Mouse (Mus musculus) stomach, embryonic 15.5 days (tissue): ENCODE measurements around the gene Col4a2. TPM values are rescaled to one million over a fixed set of nuclear protein-coding genes. Genes with fewer than 3 reads are reported as not detected.

Experiments
- ATAC-seq: fragments of 200-750 bp; cut with Nextera tagmentation; 2 replicates; pipeline ENCODE4 v1.8.0; 2017; ENCODE audit warnings: low read depth, moderate number of reproducible peaks, moderate TSS enrichment; ENCODE audit not compliant: insufficient read depth, low FRiP score
- H3K27ac ChIP-seq: fragments of 300-500 bp; sonication (generic); 2 replicates; pipeline ENCODE4 v1.5.1; 2015; ENCODE audit warnings: mild to moderate bottlenecking, inconsistent platforms
- H3K27me3 ChIP-seq: fragments of 300-500 bp; sonication (generic); replicated peaks from 2 replicates; pipeline ENCODE4 v1.6.1; 2015; ENCODE audit warnings: inconsistent platforms
- H3K36me3 ChIP-seq: fragments of 300-500 bp; sonication (generic); 2 replicates; pipeline ENCODE4 v1.6.1; 2015; ENCODE audit warnings: inconsistent platforms
- H3K4me1 ChIP-seq: fragments of 300-500 bp; sonication (generic); 2 replicates; pipeline ENCODE4 v1.6.1; 2015; ENCODE audit warnings: inconsistent platforms
- H3K4me2 ChIP-seq: fragments of 300-500 bp; sonication (generic); 2 replicates; pipeline ENCODE4 v1.6.1; 2015; ENCODE audit warnings: mild to moderate bottlenecking, inconsistent platforms
- H3K4me3 ChIP-seq: fragments of 300-500 bp; sonication (generic); replicated peaks from 2 replicates; pipeline ENCODE4 v1.5.1; 2015; ENCODE audit warnings: inconsistent platforms
- H3K9ac ChIP-seq: fragments of 300-500 bp; sonication (generic); 2 replicates; pipeline ENCODE4 v1.6.1; 2015; ENCODE audit warnings: inconsistent platforms
- H3K9me3 ChIP-seq: fragments of 300-500 bp; sonication (generic); 2 replicates; pipeline ENCODE4 v1.6.1; 2016; ENCODE audit warnings: inconsistent platforms
- WGBS: fragments of 180-500 bp; shearing (Covaris S2); methylation state at CpG from one replicate; pipeline ENCODE4 v1.1.7; 2015; 5-methylcytosine and 5-hydroxymethylcytosine counted together
- polyA plus RNA-seq: library from polyadenylated mRNA; unstranded; fragments of >200 nt; fragmentation: Nextera tagmentation; extraction: Ambion mirVana; gene quantifications from 2 replicates; pipeline ENCODE4 v1.2.1, GENCODE M21; 2015

Col4a2 gene
- polyA plus RNA-seq, 1 experiment from 2014 or later, result 72.1 TPM

DNA sequence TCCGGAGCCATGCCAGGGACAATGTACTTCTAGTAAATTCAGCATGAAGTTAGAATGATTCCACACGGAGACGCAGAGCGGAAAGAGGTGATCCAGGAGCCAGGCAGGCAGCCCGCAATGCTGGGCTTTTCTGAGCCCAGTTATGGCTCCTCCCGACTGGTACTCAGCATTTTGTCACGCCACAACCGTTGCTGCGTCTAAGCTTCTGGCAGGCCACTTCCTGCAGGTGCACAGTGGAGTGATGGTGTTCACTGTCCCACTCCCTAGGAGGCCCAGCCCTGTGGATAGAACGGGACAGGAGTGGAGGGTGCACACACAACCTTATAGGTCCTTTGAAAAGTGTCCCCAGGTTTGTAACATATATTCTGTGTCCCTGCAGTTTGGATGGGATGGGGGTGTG, 83.0 kb downstream of the Col4a2 start:
- Histone ChIP-seq H3K27ac (peak overlapping the region; percentile 33; the same call in 1 of the 2 replicates), H3K27me3 (no peaks in the 10 kb centered on the region), H3K4me3 (no peak overlapping the region), H3K36me3 (no peaks in the 10 kb centered on the region), H3K4me2 (no peak overlapping the region), H3K4me1 (peaks cover 19% of the 10 kb centered on the region), H3K9me3 (no peaks in the 10 kb centered on the region), H3K9ac (no peak overlapping the region)
- no peak for ATAC-seq
- 75% methylated on average over 10 of the region's 10 CpGs for WGBS

DNA sequence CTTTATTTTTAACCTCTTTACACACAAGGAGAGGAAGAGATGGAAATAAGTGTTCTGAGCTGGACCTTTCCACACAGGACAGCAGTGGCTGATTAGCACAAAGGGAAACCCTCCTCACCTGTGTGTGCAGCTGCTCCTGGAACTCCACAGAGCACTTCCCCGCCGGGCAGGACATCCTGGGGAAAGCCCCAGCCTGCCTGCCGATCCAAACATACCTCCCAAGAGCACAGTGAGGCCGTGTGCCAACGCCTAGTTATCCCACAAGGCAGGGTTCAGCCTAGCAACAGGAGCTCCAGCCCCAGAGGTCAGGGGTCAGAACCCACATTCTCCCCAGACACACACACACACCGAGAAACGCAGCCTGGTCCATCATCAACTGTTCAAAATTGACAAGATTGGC, 83.5 kb downstream of the Col4a2 start:
- H3K27ac ChIP-seq, result no peak overlapping the region
- no peak overlapping the region for H3K4me3 ChIP-seq
- ATAC-seq, result peak; percentile 8; the same call in 1 of the 2 replicates
- H3K9ac ChIP-seq, result no peak overlapping the region
- no peak overlapping the region for H3K4me2 ChIP-seq
- H3K4me1 ChIP-seq, result peaks cover 23% of the 10 kb centered on the region
- no peaks in the 10 kb centered on the region for H3K27me3 ChIP-seq
- H3K9me3 ChIP-seq, result no peaks in the 10 kb centered on the region
- H3K36me3 ChIP-seq, result no peaks in the 10 kb centered on the region
- 54% methylated on average over 7 of the region's 7 CpGs for WGBS

- H3K4me3 ChIP-seq, result no peak overlapping the region
- H3K27ac ChIP-seq, result no peak overlapping the region
- no peak overlapping the region for H3K4me2 ChIP-seq
- no peak for ATAC-seq
- WGBS, result 81% methylated on average over 9 of the region's 9 CpGs
- H3K9ac ChIP-seq, result no peak overlapping the region
- peaks cover 23% of the 10 kb centered on the region for H3K4me1 ChIP-seq
- H3K9me3 ChIP-seq, result no peaks in the 10 kb centered on the region
- H3K27me3 ChIP-seq, result no peaks in the 10 kb centered on the region
- H3K36me3 ChIP-seq, result no peaks in the 10 kb centered on the region
These were observed 84.5 kb downstream of the Col4a2 start for GRCm38 (mm10) chr8:11397126-11397525.

DNA sequence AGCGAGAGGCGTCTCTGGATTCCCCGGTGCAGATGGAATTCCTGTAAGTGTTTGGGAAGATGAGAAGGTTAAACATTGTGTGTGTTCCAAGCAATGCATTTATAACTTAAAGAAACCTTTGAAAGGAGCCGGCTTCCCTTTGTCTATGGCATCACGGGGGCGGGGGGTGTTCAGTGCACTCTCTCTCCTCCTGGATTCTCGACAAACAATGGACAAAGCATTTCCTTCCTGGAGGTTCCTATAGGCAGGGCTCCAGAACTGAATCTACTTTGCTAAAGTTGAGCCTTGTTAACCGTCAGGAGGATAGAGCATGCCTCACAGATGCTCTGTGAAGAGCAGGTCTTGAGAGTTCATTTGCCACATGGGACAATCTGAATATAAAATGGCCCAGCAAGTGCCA, 87.1 kb downstream of the Col4a2 start:
- ATAC-seq, result no peak
- Histone ChIP-seq H3K9ac (no peak overlapping the region), H3K4me3 (no peak overlapping the region), H3K36me3 (0 out of 2 replicates have a peak, but pooled peaks cover 2% of the 10 kb centered on the region), H3K4me1 (peaks cover 18% of the 10 kb centered on the region), H3K27me3 (no peaks in the 10 kb centered on the region), H3K9me3 (no peaks in the 10 kb centered on the region), H3K4me2 (no peak overlapping the region), H3K27ac (peak overlapping the region; percentile 80)
- WGBS, result 26% methylated on average over 8 of the region's 8 CpGs

GRCm38 (mm10) chr8:11400244-11400643, 87.6 kb downstream of the Col4a2 start:
- peak overlapping the region; percentile 80 for H3K27ac ChIP-seq
- 0 out of 2 replicates have a peak, but pooled peaks cover 2% of the 10 kb centered on the region for H3K36me3 ChIP-seq
- no peak overlapping the region for H3K9ac ChIP-seq
- H3K9me3 ChIP-seq, result no peaks in the 10 kb centered on the region
- H3K4me2 ChIP-seq, result no peak overlapping the region
- peaks cover 21% of the 10 kb centered on the region for H3K4me1 ChIP-seq
- H3K4me3 ChIP-seq, result no peak overlapping the region
- no peak for ATAC-seq
- H3K27me3 ChIP-seq, result no peaks in the 10 kb centered on the region
- 34% methylated on average over 8 of the region's 8 CpGs for WGBS

GRCm38 (mm10) chr8:11401183-11401582, 88.6 kb downstream of the Col4a2 start:
- ATAC-seq, result no peak
- 91% methylated on average over 5 of the region's 5 CpGs for WGBS
- 0 out of 2 replicates have a peak, but pooled peaks cover 2% of the 10 kb centered on the region for H3K36me3 ChIP-seq
- H3K27ac ChIP-seq, result no peak overlapping the region
- no peak overlapping the region for H3K9ac ChIP-seq
- H3K9me3 ChIP-seq, result no peaks in the 10 kb centered on the region
- H3K4me3 ChIP-seq, result no peak overlapping the region
- no peak overlapping the region for H3K4me2 ChIP-seq
- peaks cover 29% of the 10 kb centered on the region for H3K4me1 ChIP-seq
- no peaks in the 10 kb centered on the region for H3K27me3 ChIP-seq

GRCm38 (mm10) chr8:11402220-11402619, 89.6 kb downstream of the Col4a2 start:
- no peaks in the 10 kb centered on the region for H3K27me3 ChIP-seq
- no peak for ATAC-seq
- H3K9ac ChIP-seq, result no peak overlapping the region
- H3K36me3 ChIP-seq, result 0 out of 2 replicates have a peak, but pooled peaks cover 2% of the 10 kb centered on the region
- H3K4me2 ChIP-seq, result no peak overlapping the region
- no peak overlapping the region for H3K27ac ChIP-seq
- H3K9me3 ChIP-seq, result no peaks in the 10 kb centered on the region
- 83% methylated on average over 4 of the region's 4 CpGs for WGBS
- no peak overlapping the region for H3K4me3 ChIP-seq
- peaks cover 33% of the 10 kb centered on the region for H3K4me1 ChIP-seq

DNA sequence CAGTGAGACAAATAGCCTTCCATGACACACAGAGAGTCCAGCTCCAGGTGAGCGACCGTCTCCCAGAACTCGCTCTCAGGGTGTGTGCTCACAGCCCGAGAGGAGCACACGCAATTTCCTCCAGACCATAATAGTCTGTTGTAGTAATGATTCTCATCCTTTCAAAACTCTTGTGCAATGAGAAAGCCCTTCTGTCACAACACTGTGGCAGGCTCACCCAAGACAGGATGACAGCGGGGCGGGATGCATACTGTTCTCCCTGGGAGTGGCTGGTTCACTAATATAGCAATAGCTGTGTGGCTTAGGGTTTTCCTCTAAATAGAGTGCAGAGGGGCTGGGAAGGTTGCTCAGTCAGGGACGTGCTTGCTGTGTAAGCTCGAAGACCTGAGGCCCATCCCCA, 91.2 kb downstream of the Col4a2 start:
- peaks cover 33% of the 10 kb centered on the region for H3K4me1 ChIP-seq
- peak overlapping the region; percentile 2; the same call in 1 of the 2 replicates for H3K27ac ChIP-seq
- H3K27me3 ChIP-seq, result no peaks in the 10 kb centered on the region
- H3K36me3 ChIP-seq, result peaks cover 5% of the 10 kb centered on the region; the same call in 1 of the 2 replicates
- H3K4me2 ChIP-seq, result no peak overlapping the region
- H3K9me3 ChIP-seq, result no peaks in the 10 kb centered on the region
- no peak for ATAC-seq
- no peak overlapping the region for H3K4me3 ChIP-seq
- 91% methylated on average over 9 of the region's 9 CpGs for WGBS
- H3K9ac ChIP-seq, result no peak overlapping the region

DNA sequence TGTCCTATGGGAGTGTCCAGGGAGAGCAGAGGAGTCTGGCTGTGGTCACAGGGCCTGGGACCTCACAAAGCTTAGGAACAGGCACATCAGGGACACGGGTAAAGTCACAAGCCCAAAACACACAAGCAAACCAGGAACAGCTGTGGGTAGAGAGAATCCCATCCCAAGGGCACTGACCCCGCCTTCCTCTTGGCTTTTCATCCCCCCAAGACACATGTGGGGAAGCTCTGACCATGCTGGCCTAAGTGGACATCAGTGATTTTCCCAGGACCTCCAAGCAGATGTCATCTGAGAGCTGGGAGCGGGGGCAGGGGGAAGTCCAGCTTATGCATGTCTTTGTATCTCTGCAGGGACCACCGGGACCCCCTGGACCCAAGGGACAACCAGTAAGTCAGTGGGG, 92.0 kb downstream of the Col4a2 start:
- H3K4me1 ChIP-seq, result peaks cover 30% of the 10 kb centered on the region
- no peaks in the 10 kb centered on the region for H3K27me3 ChIP-seq
- H3K9ac ChIP-seq, result no peak overlapping the region
- no peak overlapping the region for H3K4me3 ChIP-seq
- H3K36me3 ChIP-seq, result peaks cover 5% of the 10 kb centered on the region; the same call in 1 of the 2 replicates
- no peak overlapping the region for H3K4me2 ChIP-seq
- H3K27ac ChIP-seq, result peak overlapping the region; percentile 40
- 74% methylated on average over 4 of the region's 4 CpGs for WGBS
- no peaks in the 10 kb centered on the region for H3K9me3 ChIP-seq
- ATAC-seq, result no peak

DNA sequence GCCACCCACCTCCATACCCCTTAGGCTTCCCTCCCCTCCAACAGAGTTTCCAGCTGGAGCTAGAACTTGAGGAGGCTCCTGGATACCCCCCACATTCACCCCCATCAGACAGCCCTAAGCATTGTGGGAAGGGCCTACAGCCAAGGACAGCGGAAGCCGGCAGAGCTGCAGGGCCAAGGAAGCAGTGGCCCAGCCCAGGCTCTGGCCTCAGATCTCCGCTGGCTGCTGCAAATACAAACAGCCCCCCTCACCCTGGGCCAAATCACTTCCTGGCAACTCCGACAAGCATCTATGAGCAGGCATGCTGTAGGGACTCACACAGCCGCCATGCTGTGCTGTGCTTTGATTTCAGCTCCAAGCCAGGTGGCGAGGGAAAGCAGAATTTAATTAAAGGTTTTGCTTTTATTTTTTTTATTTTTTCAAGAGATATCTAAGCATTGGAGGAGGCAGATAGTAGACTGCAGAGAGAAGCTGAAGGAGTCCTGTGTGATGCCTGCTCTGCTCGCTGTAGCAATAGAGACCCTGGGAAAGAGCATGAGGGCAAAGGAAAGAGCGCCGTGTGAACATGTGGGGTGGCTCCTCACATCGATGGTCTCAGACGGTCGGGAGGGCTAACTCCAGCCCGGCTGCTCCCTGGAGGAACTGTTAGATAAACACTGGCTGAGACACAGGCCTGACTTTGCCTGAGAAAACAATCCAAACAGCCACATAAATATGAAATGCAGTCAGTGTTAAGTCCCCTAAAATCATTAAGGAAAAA, 93.3 kb downstream of the Col4a2 start:
- H3K27me3 ChIP-seq, result no peaks in the 10 kb centered on the region
- peak; percentile 51 for ATAC-seq
- H3K4me2 ChIP-seq, result no peak overlapping the region
- H3K4me3 ChIP-seq, result no peak overlapping the region
- 42% methylated on average over 13 of the region's 13 CpGs for WGBS
- H3K9ac ChIP-seq, result no peak overlapping the region
- peaks cover 5% of the 10 kb centered on the region; the same call in 1 of the 2 replicates for H3K36me3 ChIP-seq
- peak overlapping the region; percentile 42 for H3K27ac ChIP-seq
- H3K9me3 ChIP-seq, result no peaks in the 10 kb centered on the region
- peaks cover 19% of the 10 kb centered on the region for H3K4me1 ChIP-seq

DNA sequence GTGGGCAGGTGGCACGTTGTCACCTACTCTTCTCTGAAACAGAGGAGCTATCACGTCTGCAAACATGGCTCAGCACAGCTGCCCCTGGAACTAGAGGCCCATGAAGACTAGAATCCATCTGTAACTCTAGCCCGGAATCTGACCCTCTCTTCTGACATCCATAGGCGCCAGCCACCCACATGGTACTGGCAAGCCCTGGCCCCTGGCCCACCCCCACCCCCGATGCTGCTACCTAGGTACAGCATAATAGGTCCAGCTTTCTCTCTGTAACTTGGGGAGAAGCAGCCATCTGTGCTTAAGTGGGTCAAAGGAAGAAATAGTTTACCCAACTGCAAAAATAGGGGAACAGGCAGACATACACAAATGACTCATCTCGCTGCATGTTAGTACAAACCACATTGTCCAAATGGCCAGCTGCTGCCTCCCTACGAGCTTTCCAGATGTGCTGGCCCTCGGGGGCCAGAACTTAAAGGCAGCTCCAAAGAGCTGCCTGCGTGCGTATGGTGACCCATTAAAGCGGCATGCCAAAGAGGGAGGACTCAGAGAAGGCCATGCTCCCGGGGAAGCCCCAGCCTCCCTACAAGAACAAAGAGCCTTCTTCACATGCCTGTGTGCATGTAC, 99.0 kb downstream of the Col4a2 start:
- 52% methylated on average over 12 of the region's 12 CpGs for WGBS
- H3K9ac ChIP-seq, result no peak overlapping the region

DNA sequence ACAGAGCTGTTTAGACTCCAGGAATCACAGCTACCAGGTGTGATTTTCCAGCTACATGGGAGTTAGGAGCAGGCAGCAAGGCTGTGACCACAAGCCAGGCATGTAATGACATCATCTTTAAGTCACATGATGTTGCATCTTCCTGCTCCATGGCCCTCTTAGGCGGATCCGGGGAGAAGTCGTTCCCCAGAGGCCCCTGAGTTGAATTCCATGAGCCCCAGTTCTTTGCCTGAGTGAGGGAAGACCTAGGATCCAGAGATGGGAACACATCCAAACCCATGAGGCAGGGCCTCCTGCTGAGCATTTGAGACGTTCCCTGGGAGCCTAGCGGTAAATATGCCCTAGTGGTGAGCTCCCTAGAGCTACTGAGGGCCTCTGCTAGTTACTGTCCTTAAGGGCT, 99.8 kb downstream of the Col4a2 start:
- 39% methylated on average over 5 of the region's 5 CpGs for WGBS
- H3K27ac ChIP-seq, result peak overlapping the region; percentile 80
- no peaks in the 10 kb centered on the region for H3K9me3 ChIP-seq
- peak; percentile 32; the same call in 1 of the 2 replicates for ATAC-seq
- H3K4me1 ChIP-seq, result peaks cover 17% of the 10 kb centered on the region
- peaks cover 14% of the 10 kb centered on the region for H3K36me3 ChIP-seq
- H3K4me3 ChIP-seq, result no peak overlapping the region
- H3K27me3 ChIP-seq, result no peaks in the 10 kb centered on the region
- H3K9ac ChIP-seq, result no peak overlapping the region
- no peak overlapping the region for H3K4me2 ChIP-seq

More for the DNA sequence above, 99.0 kb downstream of the Col4a2 start:
- ATAC-seq, result peak; percentile 63; the same call in 1 of the 2 replicates
- Histone ChIP-seq H3K36me3 (peaks cover 14% of the 10 kb centered on the region), H3K27me3 (no peaks in the 10 kb centered on the region), H3K4me2 (no peak overlapping the region), H3K4me1 (peaks cover 18% of the 10 kb centered on the region), H3K27ac (peak overlapping the region; percentile 80), H3K4me3 (no peak overlapping the region), H3K9me3 (no peaks in the 10 kb centered on the region)
